Mouse (Mus musculus): ENCODE measurements around the gene Cstf1.

Gene Cstf1

GRCm38 (mm10) chr2:172378332-172378731, 7.9 kb downstream of the Cstf1 start:
- DNase-seq: peak; percentile 40

GRCm38 (mm10) chr2:172380513-172380912, 10.0 kb downstream of the Cstf1 start:
- no peak for DNase-seq

GRCm38 (mm10) chr2:172381341-172381740, 10.9 kb downstream of the Cstf1 start:
- no peak for DNase-seq

- DNase-seq: no peak
These were observed 11.4 kb downstream of the Cstf1 start for GRCm38 (mm10) chr2:172381898-172382297.

GRCm38 (mm10) chr2:172384715-172385114, 14.2 kb downstream of the Cstf1 start:
- no peak for DNase-seq

GRCm38 (mm10) chr2:172390341-172390740, 19.9 kb downstream of the Cstf1 start:
- no peak for DNase-seq

GRCm38 (mm10) chr2:172392041-172392521, 21.6 kb downstream of the Cstf1 start:
- peak; percentile 79 for DNase-seq

GRCm38 (mm10) chr2:172393391-172394051, 23.0 kb downstream of the Cstf1 start, which contains the start of gene Cass4:
Cass4 (plus strand) TSS chr2:172393794.
- DNase-seq: no peak

- DNase-seq: no peak
These were observed 23.5 kb downstream of the Cstf1 start for GRCm38 (mm10) chr2:172394052-172394392.

GRCm38 (mm10) chr2:172394671-172395070, 24.2 kb downstream of the Cstf1 start:
- no peak for DNase-seq

- no peak for DNase-seq
These were observed 25.5 kb downstream of the Cstf1 start for GRCm38 (mm10) chr2:172395961-172396360.

- no peak for DNase-seq
These were observed 29.4 kb downstream of the Cstf1 start for GRCm38 (mm10) chr2:172399901-172400300.

GRCm38 (mm10) chr2:172401116-172401825, 30.8 kb downstream of the Cstf1 start:
- DNase-seq: no peak

GRCm38 (mm10) chr2:172404239-172404638, 33.8 kb downstream of the Cstf1 start:
- DNase-seq: no peak

GRCm38 (mm10) chr2:172405011-172405410, 34.5 kb downstream of the Cstf1 start:
- no peak for DNase-seq

- DNase-seq: no peak
These were observed 35.7 kb downstream of the Cstf1 start for GRCm38 (mm10) chr2:172406173-172406572.

- DNase-seq: no peak
These were observed 37.0 kb downstream of the Cstf1 start for GRCm38 (mm10) chr2:172407499-172407898.

GRCm38 (mm10) chr2:172410686-172411085, 40.2 kb downstream of the Cstf1 start:
- DNase-seq: no peak

GRCm38 (mm10) chr2:172411091-172411490, 40.6 kb downstream of the Cstf1 start:
- DNase-seq: peak; percentile 18

GRCm38 (mm10) chr2:172412454-172412853, 42.0 kb downstream of the Cstf1 start:
- no peak for DNase-seq

GRCm38 (mm10) chr2:172413273-172413672, 42.8 kb downstream of the Cstf1 start:
- no peak for DNase-seq

GRCm38 (mm10) chr2:172413894-172414293, 43.4 kb downstream of the Cstf1 start:
- no peak for DNase-seq

- DNase-seq: no peak
These were observed 45.7 kb downstream of the Cstf1 start for GRCm38 (mm10) chr2:172416218-172416617.

GRCm38 (mm10) chr2:172416876-172417275, 46.4 kb downstream of the Cstf1 start:
- DNase-seq: no peak

All from right cerebral cortex, adult 18-20 months (tissue).